Mouse (Mus musculus) heart, embryonic 14.5 days (tissue): ENCODE measurements around the gene Arhgef25. TPM values are rescaled to one million over a fixed set of nuclear protein-coding genes. Genes with fewer than 3 reads are reported as not detected.
"Not testable (repeated sequence)": the region's sequence is repeated elsewhere in the genome, so short reads cannot be mapped to it uniquely, and the experiment has no call there.

Experiments
- ATAC-seq: fragments of 200-750 bp; cut with Nextera tagmentation; 2 replicates; pipeline ENCODE4 v1.8.0; 2017; ENCODE audit warnings: low read depth, moderate TSS enrichment; ENCODE audit not compliant: insufficient number of reproducible peaks, insufficient read depth, low FRiP score
- H3K27ac ChIP-seq, 2 experiments: fragments of 200-500 bp in 1 of 2; fragments of 300-500 bp in 1 of 2; sonication (generic) in 1 of 2; replicated peaks in 1 of 2; 2 replicates each; pipeline ENCODE4 v1.5.1; 2012 to 2014; ENCODE audit warnings: low read depth in 2 of 2, low read length in 2 of 2, control low read depth in 1 of 2, mild to moderate bottlenecking in 1 of 2, mixed read lengths in 1 of 2; ENCODE audit not compliant: control insufficient read depth in 1 of 2, insufficient read depth in 1 of 2
- H3K27me3 ChIP-seq: fragments of 300-500 bp; sonication (generic); 2 replicates; pipeline ENCODE4 v1.6.1; 2014; ENCODE audit warnings: mild to moderate bottlenecking, low read length, control low read depth; ENCODE audit not compliant: control insufficient read depth, insufficient read depth
- H3K36me3 ChIP-seq: fragments of 300-500 bp; sonication (generic); 2 replicates; pipeline ENCODE4 v1.6.1; 2014; ENCODE audit warnings: mild to moderate bottlenecking, control low read depth, low read length, mixed read lengths; ENCODE audit not compliant: control insufficient read depth, insufficient read depth
- H3K4me1 ChIP-seq, 2 experiments: fragments of 200-500 bp in 1 of 2; fragments of 300-500 bp in 1 of 2; sonication (generic) in 1 of 2; 2 replicates each; pipeline ENCODE4 v1.6.1; 2012 to 2014; ENCODE audit warnings: low read length in 2 of 2, control low read depth in 1 of 2, mixed read lengths in 1 of 2; ENCODE audit not compliant: control insufficient read depth in 2 of 2, insufficient read depth in 2 of 2
- H3K4me2 ChIP-seq: fragments of 300-500 bp; sonication (generic); 2 replicates; pipeline ENCODE4 v1.6.1; 2014; ENCODE audit warnings: mild to moderate bottlenecking, low read length
- H3K4me3 ChIP-seq, 2 experiments: fragments of 200-500 bp in 1 of 2; fragments of 300-500 bp in 1 of 2; sonication (generic) in 1 of 2; 2 replicates each; pipeline ENCODE4 v1.5.1; 2012 to 2014; ENCODE audit warnings: low read length in 2 of 2, mild to moderate bottlenecking in 2 of 2, control low read depth in 1 of 2, low read depth in 1 of 2, moderate library complexity in 1 of 2; ENCODE audit not compliant: control insufficient read depth in 1 of 2, insufficient read depth in 1 of 2
- H3K9ac ChIP-seq: fragments of 300-500 bp; sonication (generic); 2 replicates; pipeline ENCODE4 v1.6.1; 2014; ENCODE audit warnings: mild to moderate bottlenecking, low read length
- H3K9me3 ChIP-seq: fragments of 300-500 bp; sonication (generic); 2 replicates; pipeline ENCODE4 v1.6.1; 2016; ENCODE audit warnings: low read length, control low read depth; ENCODE audit not compliant: control insufficient read depth
- WGBS: fragments of 180-500 bp; shearing (Covaris S2); extraction: QIAGEN DNeasy Blood & Tissue Kit; methylation state at CpG from one replicate; pipeline ENCODE4 v1.1.7; 2014; 5-methylcytosine and 5-hydroxymethylcytosine counted together
- polyA plus RNA-seq: library from polyadenylated mRNA; unstranded; fragments of >200 nt; fragmentation: Nextera tagmentation; extraction: Ambion mirVana; gene quantifications from 2 replicates; pipeline ENCODE4 v1.2.1, GENCODE M21; 2014

Gene Arhgef25
- polyA plus RNA-seq, 1 experiment from 2014 or later, result 22.8 TPM

- Histone ChIP-seq H3K4me2 (peak within 1 kb of the TSS; percentile 99), H3K27me3 (peaks cover 66% of the 10 kb centered on the region), H3K4me3 (peak within 1 kb of the TSS; percentile 57), H3K36me3 (no peaks in the 10 kb centered on the region), H3K9ac (peak within 1 kb of the TSS; percentile 72), H3K4me1 (peaks cover 15 to 25% of the 10 kb centered on the region in 2 experiments; a peak in 3 of 4 replicates), H3K27ac (no peak within 1 kb of the TSS), H3K9me3 (no peaks in the 10 kb centered on the region)
- ATAC-seq, result peak; percentile 79
- WGBS, result 4% methylated on average over 44 of the region's 52 CpGs
Measured at GRCm38 (mm10) chr10:127164631-127165353, 25.1 kb downstream of the Arhgef25 start, which contains the start of gene B4galnt1. B4galnt1 (plus strand) TSS chr10:127165225.

GRCm38 (mm10) chr10:127164190-127164589 lies 25.7 kb downstream of the Arhgef25 start:
- ATAC-seq, result no peak
- H3K4me3 ChIP-seq, result no peak overlapping the region
- no peak overlapping the region for H3K4me2 ChIP-seq
- H3K9me3 ChIP-seq, result no peaks in the 10 kb centered on the region
- no peak overlapping the region for H3K9ac ChIP-seq
- H3K27me3 ChIP-seq, result peaks cover 60% of the 10 kb centered on the region
- peaks cover 15 to 25% of the 10 kb centered on the region in 2 experiments; a peak in 3 of 4 replicates for H3K4me1 ChIP-seq
- no peaks in the 10 kb centered on the region for H3K36me3 ChIP-seq
- H3K27ac ChIP-seq, result no peak overlapping the region
- 93% methylated on average over 4 of the region's 4 CpGs for WGBS

GRCm38 (mm10) chr10:127162771-127163261 lies 27.1 kb downstream of the Arhgef25 start:
- not testable (repeated sequence) for ATAC-seq, H3K9me3 ChIP-seq, H3K27ac ChIP-seq, H3K4me3 ChIP-seq, H3K9ac ChIP-seq, H3K4me2 ChIP-seq, H3K36me3 ChIP-seq
- 38% methylated on average over 7 of the region's 7 CpGs for WGBS
- Histone ChIP-seq H3K4me1 (peaks cover 13 to 24% of the 10 kb centered on the region in 2 experiments; a peak in 3 of 4 replicates), H3K27me3 (peaks cover 47% of the 10 kb centered on the region)

GRCm38 (mm10) chr10:127160728-127161127 lies 29.2 kb downstream of the Arhgef25 start:
- H3K36me3 ChIP-seq, result no peaks in the 10 kb centered on the region
- H3K9ac ChIP-seq, result no peak overlapping the region
- ATAC-seq, result no peak
- H3K4me1 ChIP-seq, result peaks cover 9 to 11% of the 10 kb centered on the region in 2 experiments; a peak in 3 of 4 replicates
- H3K9me3 ChIP-seq, result no peaks in the 10 kb centered on the region
- H3K27ac ChIP-seq, result no peak overlapping the region
- 59% methylated on average over 3 of the region's 3 CpGs for WGBS
- peaks cover 27% of the 10 kb centered on the region for H3K27me3 ChIP-seq
- H3K4me2 ChIP-seq, result no peak overlapping the region
- no peak overlapping the region for H3K4me3 ChIP-seq

GRCm38 (mm10) chr10:127160081-127160480 lies 29.8 kb downstream of the Arhgef25 start:
- Histone ChIP-seq H3K36me3 (no peaks in the 10 kb centered on the region), H3K4me1 (peaks cover 4 to 5% of the 10 kb centered on the region in 2 experiments; a peak in 2 of 4 replicates), H3K9me3 (no peaks in the 10 kb centered on the region), H3K27ac (no peak overlapping the region), H3K4me2 (no peak overlapping the region), H3K9ac (no peak overlapping the region), H3K4me3 (no peak overlapping the region), H3K27me3 (peaks cover 20% of the 10 kb centered on the region)
- no peak for ATAC-seq
- 75% methylated on average over 9 of the region's 9 CpGs for WGBS

- Histone ChIP-seq H3K27ac (no peak overlapping the region), H3K4me3 (no peak overlapping the region), H3K4me1 (no peaks in the 10 kb centered on the region), H3K27me3 (peaks cover 4% of the 10 kb centered on the region; the same call in 1 of the 2 replicates), H3K9ac (no peak overlapping the region), H3K36me3 (no peaks in the 10 kb centered on the region), H3K9me3 (no peaks in the 10 kb centered on the region), H3K4me2 (no peak overlapping the region)
- 74% methylated on average over 3 of the region's 3 CpGs for WGBS
- ATAC-seq, result no peak
Measured at GRCm38 (mm10) chr10:127158471-127158870, 31.4 kb downstream of the Arhgef25 start.

- H3K4me2 ChIP-seq, result no peak overlapping the region
- no peak overlapping the region for H3K27ac ChIP-seq
- H3K27me3 ChIP-seq, result no peaks in the 10 kb centered on the region
- H3K4me1 ChIP-seq, result no peaks in the 10 kb centered on the region
- ATAC-seq, result no peak
- H3K4me3 ChIP-seq, result no peak overlapping the region
- no peaks in the 10 kb centered on the region for H3K36me3 ChIP-seq
- H3K9me3 ChIP-seq, result no peaks in the 10 kb centered on the region
- WGBS, result 73% methylated on average over 1 of the region's 1 CpGs
- H3K9ac ChIP-seq, result no peak overlapping the region
Measured at GRCm38 (mm10) chr10:127156511-127156910, 33.4 kb downstream of the Arhgef25 start.
